ENCODE assay signal across 17 mouse cellular contexts in the genomic region with DNA sequence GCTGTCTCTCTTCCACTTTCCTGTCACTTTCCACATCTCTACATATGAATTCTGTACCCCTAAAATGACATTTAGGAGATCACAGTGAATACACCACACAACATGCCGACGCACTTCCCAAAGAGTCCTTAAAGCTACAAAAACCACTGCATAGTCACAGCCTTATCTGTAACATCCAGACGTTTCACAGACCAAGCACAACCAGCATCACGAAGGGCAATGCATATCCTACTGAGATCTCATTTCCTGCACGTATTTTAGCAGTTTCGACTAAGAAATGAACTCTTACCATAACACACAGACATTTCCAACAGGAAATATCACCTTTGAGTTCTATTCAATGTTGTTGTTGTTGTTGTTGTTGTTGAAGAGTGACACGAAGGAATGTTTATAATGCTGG. TPM values are rescaled to one million over a fixed set of nuclear protein-coding genes. Genes with fewer than 3 reads are reported as not detected.
DNase-seq lines count a peak whose midpoint lies in the region; ATAC-seq and TF ChIP-seq lines count a peak whose summit lies in the region.
"Had no signal": no experiment of that assay in that cellular context is flagged by ENCODE, and none has a peak within 500 bp of the region (broad histone marks: within the 10 kb centered on the region; RNA-seq: fewer than 3 reads in every experiment).

No protein-coding gene starts in this region.

- H3K27ac ChIP-seq in liver, embryonic 14.5 days: no peak overlapping the region
- H3K27ac ChIP-seq: forebrain, embryonic 13.5 days had no signal

- 15% methylated on average over 7 of the region's 7 CpGs for WGBS in liver, embryonic 14.5 days (ENCODE audit: insufficient replicate concordance)

- no peak overlapping the region for H3K9ac ChIP-seq in liver, embryonic 14.5 days (replicated peaks)
- H3K9ac ChIP-seq: forebrain, embryonic 13.5 days; heart, embryonic 12.5 days had no signal

- peaks cover 84% of the 10 kb centered on the region for H3K36me3 ChIP-seq in megakaryocyte, embryonic 14.5 days (replicated peaks; ENCODE audit: low read length)
- H3K36me3 ChIP-seq in liver, embryonic 14.5 days (replicated peaks; ENCODE audit: control insufficient read depth, insufficient read depth, low read depth): no peaks in the 10 kb centered on the region

- H3K4me3 ChIP-seq in megakaryocyte, embryonic 14.5 days (replicated peaks): peak overlapping the region; percentile 51
- no peak overlapping the region for H3K4me3 ChIP-seq in liver, embryonic 14.5 days (ENCODE audit: insufficient read depth in 1 of 2, low read depth in 2 of 2, low read length in 2 of 2)
- H3K4me3 ChIP-seq: forebrain, embryonic 13.5 days; heart, embryonic 12.5 days had no signal

- no peak for ATAC-seq in megakaryocyte, adult 5-6 weeks (ENCODE audit: poor library complexity, severe bottlenecking)
- peak; percentile 82 for ATAC-seq in activated CD4-positive, CD25-positive, alpha-beta regulatory T cell, adult 4 months
- ATAC-seq in liver, embryonic 14.5 days (ENCODE audit: insufficient read depth): no peak

- peak; percentile 49; the same call in 1 of the 2 replicates for TF ChIP-seq EP300 in liver, embryonic 14.5 days (IDR thresholded peaks at IDR 0.05; ENCODE audit: low read depth)

- TF ChIP-seq CTCF in liver, embryonic 14.5 days (IDR thresholded peaks at IDR 0.05; ENCODE audit: low read depth): no peak

- H3K27me3 ChIP-seq in megakaryocyte, embryonic 14.5 days (replicated peaks): no peaks in the 10 kb centered on the region
- H3K27me3 ChIP-seq in liver, embryonic 14.5 days (ENCODE audit: control insufficient read depth, insufficient read depth, low read length): no peaks in the 10 kb centered on the region
- H3K27me3 ChIP-seq: forebrain, embryonic 13.5 days; heart, embryonic 12.5 days had no signal

- H3K4me1 ChIP-seq in megakaryocyte, embryonic 14.5 days: peaks cover 73% of the 10 kb centered on the region
- peaks cover 0 to 4% of the 10 kb centered on the region in 2 experiments; a peak in 2 of 4 replicates for H3K4me1 ChIP-seq in liver, embryonic 14.5 days (replicated peaks; ENCODE audit: control insufficient read depth in 2 of 2, insufficient read depth in 2 of 2, low read length in 1 of 2)

- H3K4me2 ChIP-seq in liver, embryonic 14.5 days (ENCODE audit: low read depth): no peak overlapping the region
- H3K4me2 ChIP-seq: forebrain, embryonic 13.5 days; heart, embryonic 12.5 days had no signal

- H3K9me3 ChIP-seq in megakaryocyte, embryonic 14.5 days: no peaks in the 10 kb centered on the region
- no peaks in the 10 kb centered on the region for H3K9me3 ChIP-seq in liver, embryonic 14.5 days (ENCODE audit: control insufficient read depth, low read length)
- H3K9me3 ChIP-seq: forebrain, embryonic 13.5 days; heart, embryonic 12.5 days had no signal

- peak in 1 of 3 experiments; percentile 13 for DNase-seq in liver, embryonic 14.5 days (ENCODE audit: low read depth in 3 of 3, low spot score in 3 of 3)
- no peak for DNase-seq in frontal cortex, postnatal 10 days (ENCODE audit: low spot score in 2 of 2)
- DNase-seq in testis, postnatal 14 days (ENCODE audit: low spot score): no peak
- no peak for DNase-seq in testis, postnatal 10 days (ENCODE audit: low spot score)
- DNase-seq: adrenal gland, postnatal 36 days; cerebellum, adult 9-11 months; embryo, embryonic 11 days; heart, postnatal 4 days; layer of hippocampus, postnatal 36 days; left cerebral cortex, postnatal 4 days; lung, adult 18-20 months; thymus, adult 2 months had no signal

RNA-seq across cellular contexts. Expression of gene Utrn, which starts 8.8 kb away (rescaled TPM):
- polyA plus RNA-seq in megakaryocyte, embryonic 14.5 days (2012; ENCODE audit: insufficient read depth, low replicate concordance): 0.64 and 6.1 TPM in 2 replicates
- total RNA-seq in megakaryocyte, adult 5-6 weeks (2015): 50.0 and 52.5 TPM in 2 replicates
- total RNA-seq in megakaryocyte, adult 5-6 weeks (2017): 36.1 and 42.4 TPM in 2 replicates
- 100 to 1,000 TPM; 255 to 319 TPM for polyA plus RNA-seq in activated CD4-positive, CD25-positive, alpha-beta regulatory T cell, adult 4 months (2017; shearing (Covaris generic))
- 1.9 and 2.7 TPM in 2 replicates for polyA plus RNA-seq in liver, embryonic 14.5 days (2012; rRNA removed)
- polyA plus RNA-seq in liver, embryonic 14.5 days (2014; fragmentation: Nextera tagmentation; extraction: Ambion mirVana): 4.4 and 6.0 TPM in 2 replicates

Comparison
In these comparisons a context has a peak if more than half of its experiments do, and no peak if none do; other contexts are left out.
1. RNA of gene Utrn, which starts 8.8 kb away (polyA plus RNA-seq): 255 to 319 TPM in activated CD4-positive, CD25-positive, alpha-beta regulatory T cell, adult 4 months; 0.64 to 6.1 TPM in megakaryocyte, embryonic 14.5 days and 1.9 to 6.0 TPM in liver, embryonic 14.5 days; every median in the first group is over 10 times any median in the second.